Mouse (Mus musculus) neural tube, embryonic 11.5 days (tissue): ENCODE measurements around the gene Fancl. TPM values are rescaled to one million over a fixed set of nuclear protein-coding genes. Genes with fewer than 3 reads are reported as not detected.
A peak's percentile ranks its signal among the peaks of the same experiment; 100 is the strongest.

Source experiments
- ATAC-seq: fragments of 200-750 bp; cut with Nextera tagmentation; 2 replicates; pipeline ENCODE4 v1.8.0; 2017; ENCODE audit warnings: moderate number of reproducible peaks, mild to moderate bottlenecking, moderate TSS enrichment, moderate library complexity; ENCODE audit not compliant: insufficient read depth, low FRiP score, low TSS enrichment
- DNase-seq: peaks from one replicate; pipeline ENCODE4 v3.0.0-alpha.2; 2015; ENCODE audit warnings: low spot score
- H3K27ac ChIP-seq: fragments of 300-500 bp; sonication (generic); 2 replicates; pipeline ENCODE4 v1.5.1; 2014; ENCODE audit warnings: low read depth, mild to moderate bottlenecking, low read length
- H3K27me3 ChIP-seq: fragments of 300-500 bp; sonication (generic); 2 replicates; pipeline ENCODE4 v1.6.1; 2014; ENCODE audit warnings: mild to moderate bottlenecking, low read length, mixed read lengths; ENCODE audit not compliant: control insufficient read depth, insufficient read depth
- H3K36me3 ChIP-seq: fragments of 300-500 bp; sonication (generic); 2 replicates; pipeline ENCODE4 v1.6.1; 2014; ENCODE audit warnings: mild to moderate bottlenecking, low read length, moderate library complexity, mixed read lengths; ENCODE audit not compliant: control insufficient read depth, insufficient read depth
- H3K4me1 ChIP-seq: fragments of 300-500 bp; sonication (generic); 2 replicates; pipeline ENCODE4 v1.6.1; 2014; ENCODE audit warnings: low read length, mixed read lengths; ENCODE audit not compliant: control insufficient read depth, insufficient read depth
- H3K4me2 ChIP-seq: fragments of 300-500 bp; sonication (generic); 2 replicates; pipeline ENCODE4 v1.6.1; 2014; ENCODE audit warnings: low read depth, mild to moderate bottlenecking, moderate library complexity
- H3K4me3 ChIP-seq: fragments of 300-500 bp; sonication (generic); 2 replicates; pipeline ENCODE4 v1.5.1; 2014; ENCODE audit warnings: low read depth, low read length
- H3K9ac ChIP-seq: fragments of 300-500 bp; sonication (generic); 2 replicates; pipeline ENCODE4 v1.6.1; 2014; ENCODE audit warnings: mild to moderate bottlenecking, low read length
- H3K9me3 ChIP-seq: fragments of 300-500 bp; sonication (generic); 2 replicates; pipeline ENCODE4 v1.6.1; 2016; ENCODE audit warnings: low read length; ENCODE audit not compliant: control insufficient read depth
- WGBS: fragments of 180-500 bp; shearing (Covaris S2); extraction: QIAGEN DNeasy Blood & Tissue Kit; methylation state at CpG from one replicate; pipeline ENCODE4 v1.1.7; 2014; 5-methylcytosine and 5-hydroxymethylcytosine counted together
- polyA plus RNA-seq: library from polyadenylated mRNA; unstranded; fragments of >200 nt; fragmentation: Nextera tagmentation; extraction: Ambion mirVana; gene quantifications from 2 replicates; pipeline ENCODE4 v1.2.1, GENCODE M21; 2014

Gene Fancl
- polyA plus RNA-seq, 1 experiment from 2014 or later: 26.9 TPM

- Histone ChIP-seq H3K4me3 (no peak overlapping the region), H3K4me1 (no peaks in the 10 kb centered on the region), H3K4me2 (no peak overlapping the region), H3K9ac (no peak overlapping the region), H3K36me3 (no peaks in the 10 kb centered on the region; the same call in 1 of the 2 replicates), H3K27me3 (no peaks in the 10 kb centered on the region), H3K9me3 (no peaks in the 10 kb centered on the region), H3K27ac (no peak overlapping the region)
- ATAC-seq (no peak), DNase-seq (no peak)
- 83% methylated on average over 2 of the region's 2 CpGs for WGBS
These were observed 65.3 kb downstream of the Fancl start for GRCm38 (mm10) chr11:26451228-26451627.

DNA sequence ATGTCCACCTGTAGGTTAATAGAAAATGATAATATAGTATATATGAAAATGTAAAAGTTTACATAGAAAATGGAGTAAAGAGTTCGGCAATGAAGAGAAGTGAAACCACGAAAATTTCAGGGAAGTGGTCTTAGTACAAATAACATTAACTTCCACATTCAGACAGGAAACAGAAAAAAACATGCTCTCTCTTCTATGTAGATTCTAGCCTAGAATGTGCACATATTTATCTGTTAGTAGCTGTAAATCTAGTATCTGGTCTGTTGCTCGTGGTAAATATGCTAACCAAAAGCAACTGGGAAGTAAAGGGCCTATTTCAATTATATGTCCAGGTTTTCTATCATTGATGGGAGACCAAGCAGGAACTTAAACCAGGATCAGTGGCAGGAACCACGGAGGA, 66.8 kb downstream of the Fancl start:
- DNase-seq: no peak
- Histone ChIP-seq H3K4me3 (no peak overlapping the region), H3K4me2 (no peak overlapping the region), H3K4me1 (no peaks in the 10 kb centered on the region), H3K36me3 (no peaks in the 10 kb centered on the region; the same call in 1 of the 2 replicates), H3K9ac (no peak overlapping the region), H3K27me3 (no peaks in the 10 kb centered on the region), H3K27ac (no peak overlapping the region), H3K9me3 (no peaks in the 10 kb centered on the region)
- WGBS: 93% methylated on average over 4 of the region's 4 CpGs
- no peak for ATAC-seq

- Histone ChIP-seq H3K9ac (no peak overlapping the region), H3K4me2 (no peak overlapping the region), H3K4me3 (no peak overlapping the region), H3K27me3 (no peaks in the 10 kb centered on the region), H3K4me1 (no peaks in the 10 kb centered on the region), H3K9me3 (no peaks in the 10 kb centered on the region), H3K36me3 (no peaks in the 10 kb centered on the region; the same call in 1 of the 2 replicates), H3K27ac (no peak overlapping the region)
- DNase-seq (no peak), ATAC-seq (no peak)
- WGBS: 91% methylated on average over 4 of the region's 4 CpGs
These were observed 68.1 kb downstream of the Fancl start for GRCm38 (mm10) chr11:26454081-26454480.

GRCm38 (mm10) chr11:26477037-26477739, 91.3 kb downstream of the Fancl start:
- H3K4me2 ChIP-seq: no peak overlapping the region
- no peak overlapping the region for H3K27ac ChIP-seq
- DNase-seq (no peak), ATAC-seq (no peak)
- no peak overlapping the region for H3K4me3 ChIP-seq
- no peaks in the 10 kb centered on the region for H3K36me3 ChIP-seq
- 86% methylated on average over 6 of the region's 6 CpGs for WGBS
- no peaks in the 10 kb centered on the region for H3K4me1 ChIP-seq
- H3K9ac ChIP-seq: no peak overlapping the region
- H3K9me3 ChIP-seq: no peaks in the 10 kb centered on the region
- no peaks in the 10 kb centered on the region for H3K27me3 ChIP-seq

- 74% methylated on average over 3 of the region's 3 CpGs for WGBS
These were observed 95.8 kb downstream of the Fancl start for GRCm38 (mm10) chr11:26481691-26482242.

GRCm38 (mm10) chr11:26489761-26490466, 104.0 kb downstream of the Fancl start:
- Histone ChIP-seq H3K4me3 (no peak overlapping the region), H3K27me3 (no peaks in the 10 kb centered on the region), H3K4me2 (no peak overlapping the region), H3K9ac (no peak overlapping the region), H3K36me3 (no peaks in the 10 kb centered on the region), H3K9me3 (no peaks in the 10 kb centered on the region), H3K27ac (0 out of 2 replicates have a peak overlapping the region, but pooled peaks have one; percentile 3), H3K4me1 (no peaks in the 10 kb centered on the region)
- DNase-seq (peak; percentile 55), ATAC-seq (peak; percentile 53; the same call in 1 of the 2 replicates)
- 54% methylated on average over 12 of the region's 12 CpGs for WGBS

More at GRCm38 (mm10) chr11:26481691-26482242, 95.8 kb downstream of the Fancl start:
- Histone ChIP-seq H3K9ac (no peak overlapping the region), H3K27ac (no peak overlapping the region), H3K27me3 (no peaks in the 10 kb centered on the region), H3K4me2 (no peak overlapping the region), H3K4me1 (no peaks in the 10 kb centered on the region), H3K36me3 (no peaks in the 10 kb centered on the region), H3K4me3 (no peak overlapping the region), H3K9me3 (no peaks in the 10 kb centered on the region)
- DNase-seq (no peak), ATAC-seq (no peak)

GRCm38 (mm10) chr11:26495951-26496350, 110.0 kb downstream of the Fancl start:
- no peak overlapping the region for H3K9ac ChIP-seq
- no peak for DNase-seq
- 92% methylated on average over 5 of the region's 5 CpGs for WGBS
- H3K36me3 ChIP-seq: no peaks in the 10 kb centered on the region
- H3K4me3 ChIP-seq: no peak overlapping the region
- H3K27me3 ChIP-seq: no peaks in the 10 kb centered on the region
- no peak overlapping the region for H3K4me2 ChIP-seq
- H3K4me1 ChIP-seq: no peaks in the 10 kb centered on the region
- no peak overlapping the region for H3K27ac ChIP-seq
- no peaks in the 10 kb centered on the region for H3K9me3 ChIP-seq
- no peak for ATAC-seq

DNA sequence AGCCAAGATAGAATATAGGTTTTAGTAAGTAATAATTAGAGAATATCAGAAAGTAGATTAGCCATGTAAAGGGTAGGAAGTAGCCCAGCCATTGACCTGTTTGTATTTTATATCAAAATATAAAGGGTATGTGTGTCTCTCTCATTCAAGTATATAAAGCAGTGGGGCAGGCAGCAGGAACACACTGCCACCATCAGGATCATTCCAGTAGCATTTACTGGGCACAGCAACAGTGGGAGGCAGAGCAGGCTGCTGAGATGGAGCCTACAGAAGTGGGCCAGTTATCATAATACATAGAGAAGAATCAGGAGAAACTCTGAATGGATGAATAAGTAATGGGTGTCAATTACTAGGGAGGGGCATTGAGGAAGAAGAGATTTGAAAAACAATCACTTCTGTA, 127.7 kb downstream of the Fancl start:
- no peak overlapping the region for H3K4me3 ChIP-seq
- ATAC-seq: no peak
- no peaks in the 10 kb centered on the region for H3K9me3 ChIP-seq
- no peaks in the 10 kb centered on the region for H3K27me3 ChIP-seq
- H3K4me2 ChIP-seq: no peak overlapping the region
- H3K27ac ChIP-seq: no peak overlapping the region
- no peak for DNase-seq
- no peak overlapping the region for H3K9ac ChIP-seq
- no peaks in the 10 kb centered on the region for H3K4me1 ChIP-seq
- H3K36me3 ChIP-seq: no peaks in the 10 kb centered on the region; the same call in 1 of the 2 replicates
